Mouse (Mus musculus) macrophage (primary cell): ENCODE results near the gene Hs3st3a1. TPM values are rescaled to one million over a fixed set of nuclear protein-coding genes. Genes with fewer than 3 reads are reported as not detected.

ENCODE experiments used
- H3K27ac ChIP-seq: fragments of 350-480 bp; formaldehyde crosslinking; 2 replicates; pipeline ENCODE4 v1.9.0; 2021
- H3K36me3 ChIP-seq: fragments of 350-480 bp; formaldehyde crosslinking; 2 replicates; pipeline ENCODE4 v1.9.0; 2021; ENCODE audit errors: inconsistent target
- H3K4me3 ChIP-seq: fragments of 350-480 bp; formaldehyde crosslinking; 2 replicates; pipeline ENCODE4 v1.9.0; 2021; ENCODE audit errors: inconsistent target
- H3K79me2 ChIP-seq: fragments of 350-480 bp; formaldehyde crosslinking; 2 replicates; pipeline ENCODE4 v1.9.0; 2021; ENCODE audit errors: inconsistent target
- WGBS: methylation state at CpG from one replicate; pipeline ENCODE4 v1.1.7; 2026; ENCODE audit warnings: inconsistent platforms; ENCODE audit not compliant: missing documents; 5-methylcytosine and 5-hydroxymethylcytosine counted together
- polyA plus RNA-seq: library from polyadenylated mRNA; stranded (reverse); fragments of 250-400 nt; gene quantifications from 3 replicates; pipeline ENCODE4 v1.2.4, GENCODE M21; 2018; ENCODE audit warnings: inconsistent platforms

The Hs3st3a1 gene
- polyA plus RNA-seq, 1 experiment from 2014 or later: not detected

DNA sequence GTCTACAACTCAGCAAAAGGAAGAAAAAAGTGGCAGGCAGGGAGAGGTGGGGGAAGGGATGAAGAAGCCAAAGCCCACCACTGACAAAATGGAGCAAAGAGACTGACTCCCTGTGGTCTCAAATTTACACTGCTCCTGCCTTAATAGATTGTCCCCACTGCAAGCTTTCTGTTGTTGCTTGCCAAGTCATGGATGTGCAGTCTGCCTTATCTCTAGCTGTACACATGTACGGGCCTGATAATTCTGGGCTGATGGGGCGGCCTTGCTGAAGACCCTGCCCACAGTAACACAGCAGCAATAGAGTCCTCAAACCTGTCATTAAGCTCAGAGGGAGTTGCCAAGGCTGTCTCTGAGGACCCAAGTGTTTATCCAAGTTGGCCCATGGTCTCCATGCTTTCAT is 74.0 kb downstream of the Hs3st3a1 start:
- 100% methylated on average over 2 of the region's 2 CpGs for WGBS
- H3K4me3 ChIP-seq: no peak overlapping the region
- no peak overlapping the region for H3K27ac ChIP-seq
- no peaks in the 10 kb centered on the region for H3K79me2 ChIP-seq
- no peaks in the 10 kb centered on the region for H3K36me3 ChIP-seq

DNA sequence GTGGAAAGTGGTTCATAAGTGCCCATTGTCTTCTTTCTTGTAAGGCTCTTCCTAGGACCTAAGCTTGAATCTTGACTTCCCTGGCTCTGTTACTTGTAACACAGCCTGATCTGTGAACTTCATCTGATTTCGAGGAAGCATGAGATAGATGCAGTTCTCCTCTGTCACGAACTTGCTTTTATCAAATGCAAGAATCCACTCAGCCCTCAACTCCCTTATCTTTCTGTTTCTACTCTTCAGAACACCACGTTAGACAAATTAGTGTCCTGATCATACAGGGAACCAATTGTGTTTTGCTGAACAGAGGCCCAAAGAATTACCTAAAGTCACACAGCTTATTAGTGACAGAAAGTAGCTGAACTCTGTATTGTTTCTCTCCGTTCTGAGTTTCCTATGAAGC is 77.2 kb downstream of the Hs3st3a1 start:
- no peak overlapping the region for H3K4me3 ChIP-seq
- H3K36me3 ChIP-seq: no peaks in the 10 kb centered on the region
- H3K27ac ChIP-seq: no peak overlapping the region
- WGBS: 85% methylated on average over 4 of the region's 4 CpGs
- H3K79me2 ChIP-seq: no peaks in the 10 kb centered on the region

DNA sequence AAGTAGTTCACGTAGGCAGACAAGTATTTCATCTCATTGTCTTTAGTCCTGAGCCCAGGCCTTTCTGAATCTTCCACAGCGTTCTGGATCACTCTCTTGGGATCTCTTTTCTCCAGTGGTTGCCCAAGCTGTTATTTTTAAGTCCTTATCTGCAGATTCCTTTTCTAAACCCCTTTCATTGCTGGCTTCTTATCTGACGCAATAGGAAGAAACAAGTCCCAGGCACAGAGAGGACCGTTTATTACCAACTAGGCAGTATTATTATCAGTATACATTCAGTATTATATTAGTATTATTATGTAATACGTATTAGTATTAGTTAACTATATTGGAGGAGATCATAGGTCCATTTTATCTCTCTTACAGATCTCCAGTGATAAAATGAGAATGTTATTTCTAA is 78.3 kb downstream of the Hs3st3a1 start:
- Histone ChIP-seq H3K36me3 (no peaks in the 10 kb centered on the region), H3K27ac (no peak overlapping the region), H3K79me2 (no peaks in the 10 kb centered on the region), H3K4me3 (no peak overlapping the region)
- 86% methylated on average over 4 of the region's 5 CpGs for WGBS

DNA sequence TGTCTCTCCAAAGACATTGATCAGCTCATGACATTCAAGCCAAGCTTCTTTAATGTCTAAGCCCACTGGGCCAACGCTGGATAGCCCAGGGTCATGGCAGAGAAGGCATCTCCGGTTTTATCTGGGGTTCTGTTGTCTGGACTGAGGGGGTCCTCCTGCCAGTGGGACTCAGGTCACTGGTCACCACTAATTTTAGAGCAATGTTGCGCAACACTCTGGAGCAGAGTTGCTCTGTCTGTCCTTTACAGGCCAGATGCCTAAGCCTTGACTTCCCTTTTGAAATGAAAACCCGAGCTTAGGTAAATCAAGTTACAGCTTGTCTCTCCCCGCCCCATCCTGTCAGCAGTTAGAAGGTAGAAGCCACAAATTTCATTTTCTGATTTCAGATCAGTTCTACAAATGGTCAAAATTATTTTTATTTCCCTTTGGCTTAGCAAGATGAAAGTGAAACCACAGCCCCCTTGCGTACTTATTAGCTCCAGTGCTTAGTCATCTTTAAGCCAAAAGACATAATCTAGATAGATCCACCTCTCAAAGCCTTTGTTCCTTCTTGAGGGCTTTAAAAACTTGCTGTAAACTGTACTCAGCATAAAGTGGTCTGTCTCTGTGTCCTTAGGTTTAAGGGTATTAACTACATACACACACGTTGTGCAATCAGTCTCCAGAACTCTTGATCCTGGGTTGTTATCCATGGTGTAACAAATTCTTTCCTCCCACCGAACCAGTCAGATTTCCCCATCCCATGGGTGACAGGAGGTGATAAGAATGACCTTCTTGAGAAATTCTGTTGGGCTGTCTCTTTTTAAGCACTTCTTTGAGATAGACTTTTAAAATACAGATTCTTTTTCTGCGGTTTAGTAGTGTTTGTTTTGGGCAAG is 81.8 kb downstream of the Hs3st3a1 start:
- H3K27ac ChIP-seq: no peak overlapping the region
- no peaks in the 10 kb centered on the region for H3K36me3 ChIP-seq
- WGBS: 37% methylated on average over 9 of the region's 9 CpGs
- H3K4me3 ChIP-seq: no peak overlapping the region
- H3K79me2 ChIP-seq: no peaks in the 10 kb centered on the region

DNA sequence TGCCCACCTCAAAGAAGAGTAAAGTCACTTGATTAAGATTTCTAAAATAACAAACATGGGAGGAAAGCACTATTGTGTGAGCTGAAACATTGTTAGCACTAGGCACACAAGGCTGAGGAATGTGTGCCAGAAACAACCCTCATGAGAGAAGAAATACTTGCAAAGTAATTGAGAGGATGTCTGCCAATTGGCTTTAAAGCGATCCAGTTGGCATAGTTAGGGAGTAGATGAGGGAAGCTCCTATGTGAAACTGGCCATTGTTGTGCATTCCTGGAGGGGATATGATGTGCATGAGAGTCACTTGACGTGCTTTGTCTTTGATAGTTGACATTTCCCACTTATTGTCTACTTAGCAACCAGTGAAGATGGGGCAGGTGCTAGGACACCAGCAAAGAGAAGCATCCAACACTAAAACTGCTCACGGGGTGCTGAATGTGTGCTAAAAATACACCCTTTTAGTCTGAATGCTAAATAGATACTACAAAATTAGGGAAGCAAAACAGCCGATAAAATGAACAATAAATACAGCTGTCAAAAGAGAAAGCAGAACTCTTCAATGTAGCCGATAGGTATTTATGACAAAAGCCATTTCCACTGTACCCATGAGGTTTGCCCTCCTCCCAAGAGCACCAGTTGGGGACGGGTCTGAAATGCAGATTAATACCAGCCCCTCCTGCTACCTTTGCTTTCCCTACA is 83.2 kb downstream of the Hs3st3a1 start:
- WGBS: 40% methylated on average over 6 of the region's 6 CpGs
- no peak overlapping the region for H3K4me3 ChIP-seq
- no peaks in the 10 kb centered on the region for H3K79me2 ChIP-seq
- H3K36me3 ChIP-seq: no peaks in the 10 kb centered on the region
- H3K27ac ChIP-seq: no peak overlapping the region

DNA sequence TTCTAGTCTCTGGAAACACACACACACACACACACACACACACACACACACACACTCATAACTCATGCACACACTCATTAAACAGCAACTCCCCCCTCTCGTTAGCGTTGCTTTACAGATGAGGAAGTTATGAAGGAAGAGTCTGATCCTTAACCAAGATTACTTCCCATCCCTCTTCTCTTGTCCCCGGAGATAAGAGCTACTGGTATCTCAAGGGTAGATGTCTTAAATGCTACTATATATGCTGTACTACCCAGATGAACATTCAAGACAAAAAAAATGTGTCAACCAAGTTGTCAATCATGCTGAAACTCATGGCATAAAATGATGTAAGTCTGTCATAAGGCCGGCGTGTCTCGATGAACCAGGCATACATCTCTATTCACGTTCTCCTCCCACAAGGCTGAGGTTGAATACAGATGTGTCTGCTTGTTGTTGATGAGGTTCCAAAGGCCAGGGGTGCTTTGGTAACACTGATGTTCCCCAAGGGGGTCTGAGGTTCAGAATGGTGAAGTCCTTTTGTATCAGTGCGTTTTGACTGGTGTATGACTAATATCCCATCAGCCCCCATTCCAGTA is 89.0 kb downstream of the Hs3st3a1 start:
- 63% methylated on average over 8 of the region's 8 CpGs for WGBS
- no peak overlapping the region for H3K27ac ChIP-seq
- H3K4me3 ChIP-seq: no peak overlapping the region
- H3K79me2 ChIP-seq: no peaks in the 10 kb centered on the region
- H3K36me3 ChIP-seq: no peaks in the 10 kb centered on the region

DNA sequence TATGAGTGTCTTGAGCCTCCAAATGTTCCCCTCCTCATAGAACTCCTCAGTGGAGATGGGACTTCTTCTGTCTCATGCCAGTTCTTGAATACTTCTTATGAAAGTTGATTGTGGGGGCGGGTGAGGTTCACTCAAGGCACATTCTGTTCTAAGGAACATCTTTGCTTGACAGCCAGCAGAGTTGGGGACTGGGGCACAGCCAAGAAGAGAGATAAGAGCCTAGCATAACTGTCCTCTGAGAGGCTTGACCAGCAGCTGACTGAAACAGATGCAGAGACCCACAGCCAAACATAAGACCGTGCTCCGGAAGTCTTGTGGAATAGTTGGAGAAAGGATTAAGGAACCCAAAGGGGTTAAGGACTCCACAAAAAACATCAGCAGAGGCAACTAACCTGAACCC is 102.1 kb downstream of the Hs3st3a1 start:
- 81% methylated on average over 3 of the region's 3 CpGs for WGBS
- Histone ChIP-seq H3K79me2 (no peaks in the 10 kb centered on the region), H3K36me3 (no peaks in the 10 kb centered on the region), H3K27ac (no peak overlapping the region), H3K4me3 (no peak overlapping the region)

DNA sequence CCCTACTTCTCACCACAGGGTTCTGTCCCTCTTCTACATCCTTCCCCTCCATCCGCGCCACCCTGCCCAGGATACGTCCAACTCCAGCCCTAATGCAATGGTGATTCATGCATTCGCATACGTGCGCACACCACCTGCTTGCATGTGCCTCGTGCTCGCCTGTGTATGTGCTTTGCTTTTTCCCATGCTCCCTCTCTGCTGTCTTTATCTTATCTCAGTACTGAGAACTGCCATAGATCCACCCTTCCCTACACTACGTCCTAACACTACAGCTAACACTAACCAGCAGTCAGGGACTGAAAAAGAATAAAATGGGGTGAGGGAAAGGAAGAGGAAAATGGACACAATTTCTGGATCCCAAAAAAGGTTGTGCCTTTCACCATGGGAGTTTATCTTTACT is 106.7 kb downstream of the Hs3st3a1 start:
- no peaks in the 10 kb centered on the region for H3K36me3 ChIP-seq
- H3K27ac ChIP-seq: no peak overlapping the region
- 92% methylated on average over 9 of the region's 9 CpGs for WGBS
- H3K4me3 ChIP-seq: no peak overlapping the region
- no peaks in the 10 kb centered on the region for H3K79me2 ChIP-seq

DNA sequence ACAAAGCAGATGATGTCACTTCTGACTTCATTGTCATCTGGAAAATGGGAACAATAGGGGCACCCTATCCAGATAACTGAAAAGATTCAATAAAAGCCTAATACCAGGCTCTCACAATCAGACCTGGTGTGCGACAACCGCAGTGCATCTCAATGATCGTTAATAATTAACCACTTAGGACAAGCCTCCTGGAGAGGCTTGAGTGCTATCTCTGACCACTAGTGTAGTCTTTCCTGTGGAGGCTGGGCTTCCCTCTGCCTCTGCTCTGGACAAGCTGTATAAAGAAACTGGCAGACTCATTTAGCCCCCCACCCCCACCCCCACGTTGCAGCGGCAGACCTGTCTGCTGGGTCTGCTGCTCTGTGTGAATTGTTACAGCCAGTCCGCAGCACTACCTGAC is 107.2 kb downstream of the Hs3st3a1 start:
- 65% methylated on average over 6 of the region's 6 CpGs for WGBS
- Histone ChIP-seq H3K27ac (no peak overlapping the region), H3K4me3 (no peak overlapping the region), H3K36me3 (no peaks in the 10 kb centered on the region), H3K79me2 (no peaks in the 10 kb centered on the region)

DNA sequence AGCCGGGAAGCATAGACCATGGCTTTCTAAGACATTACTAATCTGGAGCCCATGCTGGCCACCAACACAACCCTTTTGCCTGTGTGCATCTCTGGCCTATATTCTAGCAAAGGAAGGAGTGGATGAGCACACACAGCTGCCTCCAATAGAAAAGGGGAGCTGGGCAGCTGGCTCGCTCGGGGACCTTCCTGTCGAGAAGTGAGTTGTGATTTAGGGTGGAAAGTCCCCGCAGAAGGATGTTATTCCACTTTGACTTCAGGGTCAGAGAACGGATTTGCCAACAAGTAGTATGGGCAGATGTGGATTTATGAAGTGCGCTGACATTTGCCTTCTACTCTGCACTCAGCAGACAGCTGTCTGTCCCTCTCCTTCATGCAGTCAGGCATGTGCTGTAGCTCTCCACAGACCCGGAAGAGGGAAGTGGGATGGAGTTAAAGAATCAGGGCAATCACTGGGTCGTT is 108.1 kb downstream of the Hs3st3a1 start:
- no peaks in the 10 kb centered on the region for H3K36me3 ChIP-seq
- H3K27ac ChIP-seq: no peak overlapping the region
- H3K4me3 ChIP-seq: no peak overlapping the region
- H3K79me2 ChIP-seq: no peaks in the 10 kb centered on the region
- 52% methylated on average over 9 of the region's 9 CpGs for WGBS

DNA sequence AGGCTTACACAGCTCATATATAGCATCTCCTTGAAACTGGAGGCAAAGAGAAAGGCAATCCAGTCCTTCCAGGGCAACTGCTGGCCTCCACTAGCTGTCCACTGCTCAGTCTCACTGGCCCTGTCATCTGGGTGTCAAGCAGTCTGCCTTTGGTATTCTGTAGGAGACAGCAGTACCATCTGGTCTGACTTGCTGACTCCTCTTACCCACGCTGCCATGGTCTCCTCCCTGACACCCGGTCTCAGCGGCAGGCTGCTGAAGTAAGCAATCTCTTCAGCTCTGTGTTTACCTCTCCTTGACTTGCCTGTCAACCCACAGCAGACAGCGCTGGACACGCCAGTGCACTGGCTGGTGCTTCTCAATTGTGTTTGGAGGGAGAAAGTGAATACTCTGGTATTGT is 109.1 kb downstream of the Hs3st3a1 start:
- H3K4me3 ChIP-seq: no peak overlapping the region
- WGBS: 91% methylated on average over 5 of the region's 5 CpGs
- H3K27ac ChIP-seq: no peak overlapping the region
- H3K36me3 ChIP-seq: no peaks in the 10 kb centered on the region
- H3K79me2 ChIP-seq: no peaks in the 10 kb centered on the region

DNA sequence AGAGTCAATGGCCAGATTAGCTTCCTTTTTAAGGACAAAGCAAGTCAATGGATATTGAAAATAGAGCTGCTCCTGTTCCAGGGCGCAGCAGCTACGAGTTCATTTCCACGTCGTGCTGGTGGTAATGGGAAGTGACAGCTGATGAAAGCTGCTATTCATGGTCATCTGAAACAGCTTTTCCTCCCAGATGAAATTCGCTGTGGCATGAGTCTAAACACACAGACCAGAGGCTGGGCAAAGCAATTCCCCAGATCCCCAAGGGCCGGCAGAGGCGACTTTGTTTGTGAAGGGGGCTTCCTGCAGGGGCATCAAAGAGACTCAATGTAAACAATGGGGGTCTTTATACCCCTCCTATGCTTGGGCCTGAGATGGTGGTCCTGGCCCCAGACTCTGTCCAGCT is 114.2 kb downstream of the Hs3st3a1 start:
- Histone ChIP-seq H3K36me3 (no peaks in the 10 kb centered on the region), H3K79me2 (no peaks in the 10 kb centered on the region), H3K4me3 (no peak overlapping the region), H3K27ac (no peak overlapping the region)
- WGBS: 67% methylated on average over 7 of the region's 7 CpGs

DNA sequence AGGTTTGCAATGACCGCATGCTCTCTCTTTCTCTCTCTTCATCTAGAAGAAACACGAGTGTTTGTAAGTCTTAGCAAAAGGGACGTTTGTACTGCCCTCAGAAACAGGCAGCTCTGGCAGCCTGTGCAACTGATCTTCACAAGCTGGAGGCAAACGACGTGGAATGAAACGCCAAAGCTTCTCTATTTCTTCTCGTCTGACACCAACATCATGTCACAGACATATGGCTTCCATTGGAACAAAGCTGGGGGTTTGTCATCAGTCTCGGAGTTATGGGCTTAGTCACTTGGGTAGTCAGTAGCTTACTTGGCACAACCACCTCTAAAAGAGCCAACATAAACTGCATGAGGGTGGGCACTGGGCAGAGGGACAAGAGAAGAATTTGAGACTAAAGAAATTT is 114.8 kb downstream of the Hs3st3a1 start:
- Histone ChIP-seq H3K27ac (no peak overlapping the region), H3K4me3 (no peak overlapping the region), H3K36me3 (no peaks in the 10 kb centered on the region), H3K79me2 (no peaks in the 10 kb centered on the region)
- WGBS: 79% methylated on average over 8 of the region's 8 CpGs

DNA sequence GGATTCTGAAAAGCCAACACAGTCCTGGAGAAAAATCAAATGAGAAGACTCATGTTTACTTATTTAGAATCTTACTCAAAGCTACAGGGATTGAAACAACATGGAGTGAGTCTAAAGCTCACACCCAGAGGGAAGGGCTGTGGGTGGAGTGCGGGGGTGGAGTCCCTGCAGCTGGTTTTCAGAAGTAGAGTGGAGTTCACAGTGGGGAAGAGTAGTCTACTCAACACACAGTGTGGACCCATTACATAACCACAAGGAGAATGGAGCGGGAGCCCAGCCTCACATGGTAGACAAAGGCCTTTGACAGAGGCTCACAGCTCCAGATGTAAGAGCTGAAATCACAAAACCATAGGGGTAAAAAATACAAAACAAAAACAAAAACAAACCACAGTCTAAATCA is 123.2 kb downstream of the Hs3st3a1 start:
- no peaks in the 10 kb centered on the region for H3K79me2 ChIP-seq
- H3K27ac ChIP-seq: no peak overlapping the region
- WGBS: 96% methylated on average over 2 of the region's 2 CpGs
- no peak overlapping the region for H3K4me3 ChIP-seq
- H3K36me3 ChIP-seq: no peaks in the 10 kb centered on the region

DNA sequence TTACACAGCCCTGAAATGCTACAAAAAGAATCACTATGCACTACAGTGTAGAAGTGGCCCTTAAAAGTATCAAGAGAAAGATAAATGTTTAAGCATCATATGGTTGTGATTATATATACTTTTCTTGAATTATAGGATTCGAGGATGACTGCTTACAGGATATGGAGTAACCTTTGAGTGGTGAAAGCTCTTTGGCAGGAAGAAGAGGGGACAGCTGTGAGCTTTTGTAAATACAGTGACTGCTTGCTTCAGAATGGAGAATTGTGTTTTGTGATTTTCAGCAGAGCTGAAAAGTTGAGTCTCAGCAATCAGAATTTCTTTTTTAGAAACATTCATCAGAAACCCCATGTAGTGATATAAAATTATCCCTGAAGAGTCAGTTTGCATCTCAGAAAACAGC is 124.3 kb downstream of the Hs3st3a1 start:
- no peak overlapping the region for H3K27ac ChIP-seq
- H3K36me3 ChIP-seq: no peaks in the 10 kb centered on the region
- no peaks in the 10 kb centered on the region for H3K79me2 ChIP-seq
- 56% methylated on average over 1 of the region's 1 CpGs for WGBS
- no peak overlapping the region for H3K4me3 ChIP-seq
